Mouse (Mus musculus): ENCODE data around the gene Atxn1.

GRCm38 (mm10) chr13:45613346-45613745 lies 351.5 kb downstream of the Atxn1 start:
- TF ChIP-seq POLR2A (IDR thresholded peaks at IDR 0.05; ENCODE audit: insufficient read length, low read depth) (no peak), TCF12 (IDR thresholded peaks at IDR 0.05; ENCODE audit: insufficient read depth, poor library complexity, severe bottlenecking) (no peak), REST (IDR thresholded peaks at IDR 0.05; ENCODE audit: insufficient read depth, insufficient read length) (no peak), POLR2AphosphoS2 (IDR thresholded peaks at IDR 0.05; ENCODE audit: insufficient read length, low read depth) (no peak), CEBPB (IDR thresholded peaks at IDR 0.05; ENCODE audit: insufficient read depth, poor library complexity, severe bottlenecking) (no peak), MAX (IDR thresholded peaks at IDR 0.05; ENCODE audit: low read depth) (no peak), USF1 (IDR thresholded peaks at IDR 0.05; ENCODE audit: low read depth) (no peak), MYOD1 (IDR thresholded peaks at IDR 0.05; ENCODE audit: control insufficient read depth in 1 of 3, insufficient read length in 2 of 3, low read depth in 2 of 3) (no peak), E2F4 (IDR thresholded peaks at IDR 0.05; ENCODE audit: insufficient read depth) (no peak)

Measured in myocyte (in vitro differentiated cells).